Mouse (Mus musculus): ENCODE data around the gene Mgam.

GRCm38 (mm10) chr6:40660930-40661329 is 32.3 kb downstream of the Mgam start:
- TF ChIP-seq POLR2A (IDR thresholded peaks at IDR 0.05; ENCODE audit: low read depth, low read length) (no peak), CTCF (IDR thresholded peaks at IDR 0.05; ENCODE audit: extremely low read depth, insufficient read depth, insufficient read length, insufficient replicate concordance) (no peak)

Data from spleen, adult 2 months (tissue).